Mouse (Mus musculus) lung, embryonic 14.5 days (tissue): Measurements from ENCODE around the gene Taf8. TPM values are rescaled to one million over a fixed set of nuclear protein-coding genes. Genes with fewer than 3 reads are reported as not detected.

Experiments
- ATAC-seq: fragments of 200-750 bp; cut with Nextera tagmentation; 2 replicates; pipeline ENCODE4 v1.8.0; 2017; ENCODE audit warnings: mild to moderate bottlenecking, moderate TSS enrichment, moderate library complexity; ENCODE audit not compliant: insufficient read depth
- DNase-seq: peaks from one replicate; pipeline ENCODE4 v3.0.0-alpha.2; 2015
- H3K27ac ChIP-seq: fragments of 300-500 bp; sonication (generic); 2 replicates; pipeline ENCODE4 v1.5.1; 2014; ENCODE audit warnings: low read depth, mild to moderate bottlenecking, moderate library complexity
- H3K27me3 ChIP-seq: fragments of 300-500 bp; sonication (generic); 2 replicates; pipeline ENCODE4 v1.6.1; 2014; ENCODE audit warnings: low read length, control low read depth; ENCODE audit not compliant: insufficient read depth
- H3K36me3 ChIP-seq: fragments of 300-500 bp; sonication (generic); 2 replicates; pipeline ENCODE4 v1.6.1; 2014; ENCODE audit warnings: control low read depth; ENCODE audit not compliant: insufficient read depth
- H3K4me1 ChIP-seq: fragments of 300-500 bp; sonication (generic); 2 replicates; pipeline ENCODE4 v1.6.1; 2014; ENCODE audit warnings: antibody characterized with exemption, control low read depth; ENCODE audit not compliant: insufficient read depth
- H3K4me2 ChIP-seq: fragments of 300-500 bp; sonication (generic); 2 replicates; pipeline ENCODE4 v1.6.1; 2014; ENCODE audit warnings: mild to moderate bottlenecking
- H3K4me3 ChIP-seq: fragments of 300-500 bp; sonication (generic); 2 replicates; pipeline ENCODE4 v1.5.1; 2014; ENCODE audit warnings: low read depth, low read length
- H3K9ac ChIP-seq: fragments of 300-500 bp; sonication (generic); 2 replicates; pipeline ENCODE4 v1.6.1; 2014
- H3K9me3 ChIP-seq: fragments of 300-500 bp; sonication (generic); 2 replicates; pipeline ENCODE4 v1.6.1; 2016; ENCODE audit warnings: low read depth, low read length, control low read depth
- CTCF ChIP-seq: IDR thresholded peaks from 2 replicates; pipeline ENCODE4 v1.5.1; 2016; ENCODE audit warnings: antibody characterized with exemption, low read depth
- WGBS: fragments of 180-500 bp; shearing (Covaris S2); extraction: QIAGEN DNeasy Blood & Tissue Kit; methylation state at CpG from one replicate; pipeline ENCODE4 v1.1.7; 2014; 5-methylcytosine and 5-hydroxymethylcytosine counted together
- polyA plus RNA-seq: library from polyadenylated mRNA; unstranded; fragments of >200 nt; fragmentation: Nextera tagmentation; extraction: Ambion mirVana; gene quantifications from 2 replicates; pipeline ENCODE4 v1.2.1, GENCODE M21; 2014

The Taf8 gene
- polyA plus RNA-seq, 1 experiment from 2014 or later: 26.8 TPM

DNA sequence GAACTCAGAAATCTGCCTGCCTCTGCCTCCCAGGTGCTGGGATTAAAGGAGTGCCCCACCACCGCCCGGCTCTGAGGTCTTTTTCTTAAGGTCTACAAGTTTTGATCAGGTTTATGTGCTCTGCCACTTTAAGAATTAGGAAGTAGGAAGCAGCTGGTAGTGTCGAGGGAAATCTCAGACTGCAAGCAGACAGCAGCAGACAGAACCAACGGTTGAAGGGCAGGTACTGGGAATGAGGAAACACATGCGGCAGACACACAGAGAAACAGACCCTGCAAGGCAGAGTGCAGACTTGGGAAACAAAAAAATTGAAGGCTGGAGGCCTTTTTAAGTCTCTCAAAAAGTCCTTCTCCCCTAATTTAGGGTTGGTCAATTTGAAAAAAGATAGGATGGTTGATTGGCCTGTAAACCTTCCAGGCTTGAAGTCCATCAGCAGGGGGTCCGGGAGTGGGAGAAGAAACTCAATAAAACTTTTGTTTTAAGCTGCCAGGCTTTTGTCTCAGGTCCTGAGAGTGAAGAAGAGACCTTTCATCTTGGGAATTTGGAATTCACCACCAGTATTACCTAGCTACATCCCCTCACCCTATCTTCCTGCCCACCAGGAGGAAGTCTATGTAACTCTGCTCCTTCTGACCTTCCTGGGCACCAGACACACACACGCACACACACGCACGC lies 7.1 kb upstream of the Taf8 start:
- Histone ChIP-seq H3K9ac (no peak overlapping the region), H3K4me3 (no peak overlapping the region), H3K9me3 (no peaks in the 10 kb centered on the region), H3K27ac (no peak overlapping the region), H3K36me3 (no peaks in the 10 kb centered on the region), H3K4me1 (peaks cover 26% of the 10 kb centered on the region), H3K4me2 (no peak overlapping the region), H3K27me3 (no peaks in the 10 kb centered on the region)
- no peak for TF ChIP-seq CTCF
- WGBS: 62% methylated on average over 9 of the region's 9 CpGs
- no peak for DNase-seq
- ATAC-seq: no peak

DNA sequence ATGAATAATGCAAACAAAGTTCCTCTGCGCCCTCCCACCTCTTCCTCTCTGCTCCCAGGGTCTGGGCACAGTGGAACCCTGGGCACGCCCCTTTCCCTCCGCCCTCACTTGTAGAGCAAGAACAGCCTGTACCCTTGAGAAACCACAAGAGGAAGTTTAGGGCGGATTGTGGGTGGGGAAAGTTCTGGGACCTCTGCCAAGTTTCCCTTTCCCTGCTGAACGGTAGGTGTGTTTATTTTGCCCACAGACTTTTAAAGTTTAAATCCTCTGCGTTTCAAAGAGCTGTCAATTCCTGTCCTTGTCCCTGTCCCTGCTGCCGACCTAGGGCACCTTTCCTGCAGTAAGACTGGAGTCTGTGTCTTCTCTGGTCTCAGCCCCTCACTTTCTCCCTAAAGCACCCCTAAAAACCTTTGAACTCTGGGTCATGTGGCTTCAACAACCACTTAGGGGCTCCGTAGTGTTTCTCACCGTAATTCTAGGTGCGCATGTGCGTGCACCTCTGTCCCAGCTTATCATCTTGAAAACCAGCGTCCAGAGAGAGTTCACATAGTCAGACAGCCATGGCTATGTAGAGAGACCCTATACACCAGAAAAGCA lies 6.0 kb upstream of the Taf8 start:
- no peak overlapping the region for H3K9ac ChIP-seq
- DNase-seq: peak; percentile 98

DNA sequence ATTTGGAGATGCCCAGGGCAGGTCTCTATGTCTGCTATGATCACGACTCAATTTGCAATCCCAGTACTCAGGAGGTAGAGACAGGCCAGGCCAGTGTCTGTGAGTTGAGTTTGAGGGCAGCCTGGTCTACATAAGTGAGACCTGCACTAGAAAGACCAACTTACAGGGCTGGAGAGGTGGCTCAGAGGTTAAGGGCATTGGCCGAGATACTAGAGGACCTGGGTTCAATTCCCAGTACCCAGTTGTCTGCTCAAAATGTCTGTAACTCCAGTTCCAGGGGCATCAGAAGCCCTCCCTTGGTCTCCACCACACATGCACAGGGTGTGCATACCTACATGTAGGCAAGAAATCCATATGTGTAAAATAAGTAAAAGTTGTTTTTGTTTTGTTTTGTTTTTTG lies 5.4 kb upstream of the Taf8 start:
- no peak overlapping the region for H3K4me3 ChIP-seq
- H3K27me3 ChIP-seq: no peaks in the 10 kb centered on the region
- ATAC-seq: no peak
- H3K9me3 ChIP-seq: no peaks in the 10 kb centered on the region
- no peak overlapping the region for H3K9ac ChIP-seq
- H3K4me1 ChIP-seq: peaks cover 15% of the 10 kb centered on the region
- 63% methylated on average over 2 of the region's 2 CpGs for WGBS
- peak overlapping the region; percentile 37; the same call in 1 of the 2 replicates for H3K27ac ChIP-seq
- DNase-seq: no peak
- H3K36me3 ChIP-seq: no peaks in the 10 kb centered on the region
- H3K4me2 ChIP-seq: peak overlapping the region; percentile 47
- no peak for TF ChIP-seq CTCF

More for the DNA sequence above, 6.0 kb upstream of the Taf8 start:
- Histone ChIP-seq H3K4me2 (peak overlapping the region; percentile 47), H3K36me3 (no peaks in the 10 kb centered on the region), H3K4me1 (peaks cover 17% of the 10 kb centered on the region), H3K27ac (peak overlapping the region; percentile 37), H3K27me3 (no peaks in the 10 kb centered on the region), H3K9me3 (no peaks in the 10 kb centered on the region), H3K4me3 (no peak overlapping the region)
- 7% methylated on average over 12 of the region's 12 CpGs for whole genome bisulfite sequencing
- peak; percentile 71 for ATAC-seq
- TF ChIP-seq CTCF: no peak

DNA sequence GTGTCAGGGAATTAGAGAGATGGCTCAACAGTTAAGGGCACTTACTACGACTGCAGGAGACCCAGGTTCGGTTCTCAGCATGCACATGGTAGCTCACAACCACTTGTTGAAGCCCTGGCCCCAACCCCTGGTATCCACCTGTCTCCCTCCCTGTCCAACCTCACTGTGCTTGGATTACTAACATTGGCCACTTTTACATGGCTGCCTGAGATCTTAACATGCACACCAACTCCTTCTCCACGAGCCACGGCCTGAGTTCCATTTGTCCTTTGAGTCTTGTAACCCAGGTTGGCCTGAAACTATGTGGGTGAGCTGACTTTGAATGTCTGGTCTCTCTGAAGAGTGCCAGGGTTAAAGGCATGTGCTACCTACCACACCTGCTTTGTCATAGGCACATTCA lies 4.6 kb upstream of the Taf8 start:
- WGBS: 93% methylated on average over 4 of the region's 4 CpGs
- no peak overlapping the region for H3K4me3 ChIP-seq
- no peaks in the 10 kb centered on the region for H3K27me3 ChIP-seq
- ATAC-seq (no peak), DNase-seq (no peak)
- no peak overlapping the region for H3K9ac ChIP-seq
- H3K27ac ChIP-seq: no peak overlapping the region
- no peak for TF ChIP-seq CTCF
- H3K36me3 ChIP-seq: no peaks in the 10 kb centered on the region
- no peaks in the 10 kb centered on the region for H3K9me3 ChIP-seq
- peaks cover 12% of the 10 kb centered on the region for H3K4me1 ChIP-seq
- no peak overlapping the region for H3K4me2 ChIP-seq

DNA sequence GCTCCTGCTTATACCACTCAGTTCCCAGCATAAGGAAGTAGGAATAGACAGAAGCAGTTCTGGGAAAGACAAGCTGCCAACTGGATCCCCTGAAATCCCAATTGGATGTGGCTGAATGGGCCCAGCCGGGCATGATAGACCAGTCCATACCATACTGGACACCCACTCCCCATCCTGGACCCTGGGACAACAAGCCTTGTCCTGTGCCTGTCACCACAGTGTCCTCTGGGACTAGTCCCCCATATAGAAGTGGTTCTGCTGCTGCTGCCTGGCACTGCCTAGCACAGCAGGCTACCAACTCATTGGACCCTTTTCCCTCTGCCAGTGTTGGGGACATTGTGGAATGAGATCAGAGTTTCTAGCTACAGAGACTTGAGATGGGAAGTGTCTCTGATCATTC lies 4.0 kb upstream of the Taf8 start:
- DNase-seq (no peak), ATAC-seq (no peak)
- 87% methylated on average over 1 of the region's 1 CpGs for WGBS

DNA sequence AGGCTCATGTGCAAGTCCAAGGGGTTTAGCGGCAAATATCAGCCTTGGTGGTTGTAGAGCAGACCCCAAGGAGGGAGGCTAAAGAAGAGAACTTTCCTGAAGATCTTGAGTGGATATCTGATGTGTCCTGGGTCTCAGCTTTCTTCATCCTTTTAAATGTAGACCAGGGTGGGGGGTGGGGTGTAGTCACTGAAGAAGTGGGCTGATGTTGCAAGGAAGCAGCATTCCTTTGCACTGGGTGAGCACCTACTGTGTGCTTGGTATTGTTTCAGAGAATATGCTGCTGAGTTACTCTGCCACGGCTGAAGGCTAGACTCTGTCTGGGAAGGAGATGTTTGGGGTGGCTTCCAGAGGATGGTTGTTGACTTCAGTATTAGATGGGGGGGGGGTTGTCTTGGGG lies 3.5 kb upstream of the Taf8 start:
- peaks cover 12% of the 10 kb centered on the region for H3K4me1 ChIP-seq
- ATAC-seq: no peak
- H3K36me3 ChIP-seq: no peaks in the 10 kb centered on the region
- 54% methylated on average over 2 of the region's 2 CpGs for WGBS
- peak overlapping the region; percentile 78 for H3K4me2 ChIP-seq
- no peak for TF ChIP-seq CTCF
- no peaks in the 10 kb centered on the region for H3K27me3 ChIP-seq
- peak overlapping the region; percentile 21; the same call in 1 of the 2 replicates for H3K27ac ChIP-seq
- H3K9me3 ChIP-seq: no peaks in the 10 kb centered on the region
- no peak for DNase-seq
- H3K9ac ChIP-seq: no peak overlapping the region
- peak overlapping the region; percentile 40 for H3K4me3 ChIP-seq

More for the DNA sequence above, 4.0 kb upstream of the Taf8 start:
- no peak overlapping the region for H3K9ac ChIP-seq
- no peaks in the 10 kb centered on the region for H3K9me3 ChIP-seq
- H3K27ac ChIP-seq: no peak overlapping the region
- no peaks in the 10 kb centered on the region for H3K36me3 ChIP-seq
- H3K27me3 ChIP-seq: no peaks in the 10 kb centered on the region
- TF ChIP-seq CTCF: no peak
- peaks cover 10% of the 10 kb centered on the region for H3K4me1 ChIP-seq
- H3K4me2 ChIP-seq: peak overlapping the region; percentile 78; the same call in 1 of the 2 replicates
- no peak overlapping the region for H3K4me3 ChIP-seq

DNA sequence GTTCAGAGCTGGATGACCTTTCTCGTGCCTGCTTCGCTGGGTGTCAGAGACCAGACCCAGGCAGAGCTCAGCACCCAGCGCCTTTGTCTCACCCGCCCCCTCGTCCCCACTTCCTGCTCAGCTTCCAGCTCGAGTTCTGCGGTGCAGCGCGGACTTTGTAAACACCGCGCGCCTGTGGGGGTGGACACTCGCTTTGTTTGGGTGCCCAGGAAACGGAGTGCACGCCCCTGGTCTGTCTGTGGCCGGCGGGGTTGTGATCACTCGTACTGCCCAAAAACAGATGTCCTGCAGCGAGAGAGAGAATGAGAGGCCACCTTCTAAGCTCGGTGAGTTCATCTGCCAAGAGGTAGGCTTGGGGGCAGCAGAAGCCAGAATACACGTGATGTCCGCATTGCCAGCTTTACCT lies 2.9 kb upstream of the Taf8 start, which contains the start of gene Ccnd3:
Ccnd3 (plus strand) TSS at position 111 of the 406 bp plus-strand sequence.
- peak within 1 kb of the TSS; percentile 40 for H3K4me3 ChIP-seq
- peak within 1 kb of the TSS; percentile 78 for H3K4me2 ChIP-seq
- H3K9me3 ChIP-seq: no peaks in the 10 kb centered on the region
- peaks cover 4% of the 10 kb centered on the region; the same call in 1 of the 2 replicates for H3K36me3 ChIP-seq
- DNase-seq (peak; percentile 79), ATAC-seq (peak; percentile 14)
- no peak for TF ChIP-seq CTCF
- 2% methylated on average over 22 of the region's 22 CpGs for WGBS
- no peaks in the 10 kb centered on the region for H3K27me3 ChIP-seq
- peaks cover 12% of the 10 kb centered on the region for H3K4me1 ChIP-seq
- H3K9ac ChIP-seq: peak within 1 kb of the TSS; percentile 57
- peak within 1 kb of the TSS; percentile 63; the same call in 1 of the 2 replicates for H3K27ac ChIP-seq
